ENCODE assay signal across 8 mouse cellular contexts in the genomic region with DNA sequence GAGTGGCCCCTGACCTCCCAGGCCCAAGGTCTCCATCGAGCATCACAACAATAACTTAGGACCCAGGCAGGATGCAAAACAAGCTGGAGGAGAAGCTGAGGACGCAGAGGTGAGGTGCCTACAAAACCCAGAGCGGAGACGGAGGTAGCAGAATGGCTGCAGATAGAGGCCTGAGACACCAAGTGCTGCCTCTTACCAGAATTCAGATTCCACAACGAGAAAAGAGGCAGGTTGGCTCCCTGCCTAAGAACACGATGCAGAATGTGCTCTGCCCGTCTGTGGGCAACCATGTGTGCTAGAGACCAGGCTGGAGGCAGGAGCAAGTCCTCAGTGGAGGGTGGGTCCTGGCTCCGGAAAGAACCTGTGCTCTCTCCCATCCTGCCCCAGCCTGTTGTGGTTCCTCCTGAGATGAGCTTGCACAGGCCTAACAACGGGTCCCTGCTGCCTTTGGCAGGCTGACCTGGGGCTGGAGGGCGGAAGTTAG. TPM values are rescaled to one million over a fixed set of nuclear protein-coding genes. Genes with fewer than 3 reads are reported as not detected.
A peak's percentile ranks its signal among the peaks of the same experiment; 100 is the strongest.
DNase-seq lines count a peak whose midpoint lies in the region; ATAC-seq and TF ChIP-seq lines count a peak whose summit lies in the region.

No protein-coding gene starts in this region.

- peak overlapping the region; percentile 95; the same call in 1 of the 2 replicates for H3K9ac ChIP-seq in lung, embryonic 15.5 days
- peak overlapping the region; percentile 77; the same call in 1 of the 2 replicates for H3K9ac ChIP-seq in heart, postnatal 0 days (replicated peaks; ENCODE audit: low read depth, low read length)
- peak overlapping the region; percentile 79; the same call in 1 of the 2 replicates for H3K9ac ChIP-seq in limb, embryonic 14.5 days (ENCODE audit: low read depth, low read length, severe bottlenecking)
- H3K9ac ChIP-seq in stomach, embryonic 14.5 days (replicated peaks; ENCODE audit: low read depth, low read length): peak overlapping the region; percentile 92; the same call in 1 of the 2 replicates

- ATAC-seq in lung, embryonic 15.5 days (ENCODE audit: borderline replicate concordance, extremely low read depth, low FRiP score, low TSS enrichment): no peak
- no peak for ATAC-seq in heart, postnatal 0 days (ENCODE audit: insufficient read depth, low read depth)
- no peak for ATAC-seq in limb, embryonic 14.5 days (ENCODE audit: low FRiP score, low read depth)
- ATAC-seq in stomach, embryonic 14.5 days (ENCODE audit: insufficient number of reproducible peaks, insufficient read depth, low FRiP score, low read depth): no peak

- 50% methylated on average over 10 of the region's 10 CpGs for WGBS in lung, embryonic 15.5 days
- WGBS in heart, postnatal 0 days: 46% methylated on average over 10 of the region's 10 CpGs
- 78% methylated on average over 10 of the region's 10 CpGs for WGBS in limb, embryonic 14.5 days
- 72% methylated on average over 10 of the region's 10 CpGs for WGBS in stomach, embryonic 14.5 days

- H3K27me3 ChIP-seq in lung, embryonic 15.5 days: no peaks in the 10 kb centered on the region
- no peaks in the 10 kb centered on the region for H3K27me3 ChIP-seq in heart, postnatal 0 days (ENCODE audit: control insufficient read depth, insufficient read depth, low read length)
- no peaks in the 10 kb centered on the region for H3K27me3 ChIP-seq in limb, embryonic 14.5 days (ENCODE audit: control insufficient read depth, insufficient read depth, low read length)
- H3K27me3 ChIP-seq in stomach, embryonic 14.5 days (ENCODE audit: control insufficient read depth, insufficient read depth, low read length): no peaks in the 10 kb centered on the region

- TF ChIP-seq EP300 in heart, postnatal 0 days (IDR thresholded peaks at IDR 0.05; ENCODE audit: low read depth): no peak

- TF ChIP-seq POLR2A in limb, embryonic 14.5 days (IDR thresholded peaks at IDR 0.05; ENCODE audit: borderline replicate concordance, extremely low read depth, insufficient read depth, insufficient read length): no peak

- H3K9me3 ChIP-seq in lung, embryonic 15.5 days: no peaks in the 10 kb centered on the region
- no peaks in the 10 kb centered on the region for H3K9me3 ChIP-seq in heart, postnatal 0 days (replicated peaks; ENCODE audit: control insufficient read depth, low read length)
- H3K9me3 ChIP-seq in limb, embryonic 14.5 days (ENCODE audit: control insufficient read depth, low read length): no peaks in the 10 kb centered on the region
- no peaks in the 10 kb centered on the region for H3K9me3 ChIP-seq in stomach, embryonic 14.5 days (ENCODE audit: control insufficient read depth, low read depth, low read length)

- peaks cover 45% of the 10 kb centered on the region for H3K4me1 ChIP-seq in lung, embryonic 15.5 days
- peaks cover 14% of the 10 kb centered on the region; the same call in 1 of the 2 replicates for H3K4me1 ChIP-seq in heart, postnatal 0 days (ENCODE audit: control insufficient read depth, insufficient read depth)
- H3K4me1 ChIP-seq in limb, embryonic 14.5 days (ENCODE audit: control insufficient read depth, insufficient read depth, low read length): peaks cover 26% of the 10 kb centered on the region
- peaks cover 28% of the 10 kb centered on the region for H3K4me1 ChIP-seq in stomach, embryonic 14.5 days (ENCODE audit: control insufficient read depth, insufficient read depth, low read length)

- H3K27ac ChIP-seq in lung, embryonic 15.5 days: peak overlapping the region; percentile 77
- peak overlapping the region; percentile 94 for H3K27ac ChIP-seq in heart, postnatal 0 days (ENCODE audit: low read depth)
- H3K27ac ChIP-seq in limb, embryonic 14.5 days (replicated peaks; ENCODE audit: low read depth, low read length): peak overlapping the region; percentile 61
- peak overlapping the region; percentile 78; the same call in 1 of the 2 replicates for H3K27ac ChIP-seq in stomach, embryonic 14.5 days (ENCODE audit: low read length)

- peak overlapping the region; percentile 87 for H3K4me3 ChIP-seq in lung, embryonic 15.5 days
- peak overlapping the region; percentile 82 for H3K4me3 ChIP-seq in heart, postnatal 0 days (ENCODE audit: low read depth, low read length)
- H3K4me3 ChIP-seq in limb, embryonic 14.5 days (replicated peaks; ENCODE audit: low read length): peak overlapping the region; percentile 88; the same call in 1 of the 2 replicates
- peak overlapping the region; percentile 2; the same call in 1 of the 2 replicates for H3K4me3 ChIP-seq in stomach, embryonic 14.5 days (ENCODE audit: low read depth, low read length)

- DNase-seq in lung, postnatal 14 days: no peak
- no peak for DNase-seq in heart, postnatal 0 days (ENCODE audit: low spot score)
- DNase-seq in limb, embryonic 14.5 days (ENCODE audit: low spot score): no peak
- no peak for DNase-seq in adrenal gland, postnatal 14 days
- DNase-seq in right cerebral cortex, adult 2 months (ENCODE audit: low spot score in 2 of 2): no peak
- no peak for DNase-seq in retina, postnatal 1 day

- H3K36me3 ChIP-seq in lung, embryonic 15.5 days: peaks cover 48% of the 10 kb centered on the region
- H3K36me3 ChIP-seq in heart, postnatal 0 days (replicated peaks; ENCODE audit: control insufficient read depth, insufficient read depth, low read length): peaks cover 57% of the 10 kb centered on the region
- peaks cover 69% of the 10 kb centered on the region for H3K36me3 ChIP-seq in limb, embryonic 14.5 days (ENCODE audit: control insufficient read depth, insufficient read depth, low read length)
- H3K36me3 ChIP-seq in stomach, embryonic 14.5 days (ENCODE audit: control insufficient read depth, insufficient read depth, low read length): peaks cover 55% of the 10 kb centered on the region

- peak overlapping the region; percentile 92 for H3K4me2 ChIP-seq in lung, embryonic 15.5 days
- H3K4me2 ChIP-seq in heart, postnatal 0 days (ENCODE audit: low read depth, low read length): peak overlapping the region; percentile 95
- peak overlapping the region; percentile 8; the same call in 1 of the 2 replicates for H3K4me2 ChIP-seq in limb, embryonic 14.5 days (replicated peaks; ENCODE audit: low read depth, low read length, severe bottlenecking)
- H3K4me2 ChIP-seq in stomach, embryonic 14.5 days (replicated peaks; ENCODE audit: low read depth, low read length): peak overlapping the region; percentile 98

- TF ChIP-seq CTCF in heart, postnatal 0 days (IDR thresholded peaks at IDR 0.05; ENCODE audit: low read depth): no peak

RNA-seq across cellular contexts. Expression of a gene that starts 4.2 kb away (rescaled TPM):
- 18.2 and 20.9 TPM in 2 replicates for polyA plus RNA-seq in lung, embryonic 15.5 days (2015; fragmentation: Nextera tagmentation; extraction: Ambion mirVana)
- total RNA-seq in heart, postnatal 0 days (2014; rRNA removed; ENCODE audit: low replicate concordance): 27.0 and 35.9 TPM in 2 replicates
- polyA plus RNA-seq in heart, postnatal 0 days (2015; fragmentation: Nextera tagmentation; extraction: Ambion mirVana): 6.1 and 6.7 TPM in 2 replicates
- polyA plus RNA-seq in limb, embryonic 14.5 days (2012; rRNA removed): 101 and 160 TPM in 2 replicates
- polyA plus RNA-seq in limb, embryonic 14.5 days (2014; fragmentation: Nextera tagmentation; extraction: Ambion mirVana): 31.8 and 32.3 TPM in 2 replicates
- 29.8 and 32.1 TPM in 2 replicates for polyA plus RNA-seq in stomach, embryonic 14.5 days (2014; fragmentation: Nextera tagmentation; extraction: Ambion mirVana)
- 75.1 and 78.4 TPM in 2 replicates for total RNA-seq in adrenal gland, postnatal 14 days (2021)

RNA-seq across cellular contexts. Expression of a gene that starts 4.4 kb away (rescaled TPM):
- 44.1 and 45.2 TPM in 2 replicates for polyA plus RNA-seq in lung, embryonic 15.5 days (2015; fragmentation: Nextera tagmentation; extraction: Ambion mirVana)
- total RNA-seq in heart, postnatal 0 days (2014; rRNA removed; ENCODE audit: low replicate concordance): 43.5 and 51.5 TPM in 2 replicates
- 16.3 and 17.0 TPM in 2 replicates for polyA plus RNA-seq in heart, postnatal 0 days (2015; fragmentation: Nextera tagmentation; extraction: Ambion mirVana)
- polyA plus RNA-seq in limb, embryonic 14.5 days (2012; rRNA removed): 30.1 and 38.9 TPM in 2 replicates
- polyA plus RNA-seq in limb, embryonic 14.5 days (2014; fragmentation: Nextera tagmentation; extraction: Ambion mirVana): 19.0 and 20.7 TPM in 2 replicates
- 20.0 and 21.5 TPM in 2 replicates for polyA plus RNA-seq in stomach, embryonic 14.5 days (2014; fragmentation: Nextera tagmentation; extraction: Ambion mirVana)
- 50.4 and 51.2 TPM in 2 replicates for total RNA-seq in adrenal gland, postnatal 14 days (2021)

RNA-seq across cellular contexts. Expression of a gene that starts 11.2 kb away (rescaled TPM):
- polyA plus RNA-seq in lung, embryonic 15.5 days (2015; fragmentation: Nextera tagmentation; extraction: Ambion mirVana): 0.69 TPM in 1 of 2 replicates, not detected in the other
- total RNA-seq in heart, postnatal 0 days (2014; rRNA removed; ENCODE audit: low replicate concordance): not detected in 2 replicates
- polyA plus RNA-seq in heart, postnatal 0 days (2015; fragmentation: Nextera tagmentation; extraction: Ambion mirVana): 0.30 and 0.34 TPM in 2 replicates
- polyA plus RNA-seq in limb, embryonic 14.5 days (2012; rRNA removed): 0.41 and 0.63 TPM in 2 replicates
- 0.65 and 0.81 TPM in 2 replicates for polyA plus RNA-seq in limb, embryonic 14.5 days (2014; fragmentation: Nextera tagmentation; extraction: Ambion mirVana)
- 0.62 and 0.84 TPM in 2 replicates for polyA plus RNA-seq in stomach, embryonic 14.5 days (2014; fragmentation: Nextera tagmentation; extraction: Ambion mirVana)
- not detected in 2 replicates for total RNA-seq in adrenal gland, postnatal 14 days (2021)

RNA-seq across cellular contexts. Expression of a gene that starts 29.4 kb away (rescaled TPM):
- polyA plus RNA-seq in lung, embryonic 15.5 days (2015; fragmentation: Nextera tagmentation; extraction: Ambion mirVana): 44.7 and 48.0 TPM in 2 replicates
- total RNA-seq in heart, postnatal 0 days (2014; rRNA removed; ENCODE audit: low replicate concordance): 33.2 and 37.8 TPM in 2 replicates
- 12.3 and 14.0 TPM in 2 replicates for polyA plus RNA-seq in heart, postnatal 0 days (2015; fragmentation: Nextera tagmentation; extraction: Ambion mirVana)
- 62.5 and 86.0 TPM in 2 replicates for polyA plus RNA-seq in limb, embryonic 14.5 days (2012; rRNA removed)
- 27.9 and 29.1 TPM in 2 replicates for polyA plus RNA-seq in limb, embryonic 14.5 days (2014; fragmentation: Nextera tagmentation; extraction: Ambion mirVana)
- 15.2 and 19.4 TPM in 2 replicates for polyA plus RNA-seq in stomach, embryonic 14.5 days (2014; fragmentation: Nextera tagmentation; extraction: Ambion mirVana)
- total RNA-seq in adrenal gland, postnatal 14 days (2021): 56.4 and 64.0 TPM in 2 replicates

RNA-seq across cellular contexts. Expression of a gene that starts 33.2 kb away (rescaled TPM):
- polyA plus RNA-seq in lung, embryonic 15.5 days (2015; fragmentation: Nextera tagmentation; extraction: Ambion mirVana): 23.6 and 24.5 TPM in 2 replicates
- 113 and 118 TPM in 2 replicates for total RNA-seq in heart, postnatal 0 days (2014; rRNA removed; ENCODE audit: low replicate concordance)
- 86.5 and 111 TPM in 2 replicates for polyA plus RNA-seq in heart, postnatal 0 days (2015; fragmentation: Nextera tagmentation; extraction: Ambion mirVana)
- 51.0 and 51.1 TPM in 2 replicates for polyA plus RNA-seq in limb, embryonic 14.5 days (2012; rRNA removed)
- 20.0 and 25.4 TPM in 2 replicates for polyA plus RNA-seq in limb, embryonic 14.5 days (2014; fragmentation: Nextera tagmentation; extraction: Ambion mirVana)
- 36.7 and 37.4 TPM in 2 replicates for polyA plus RNA-seq in stomach, embryonic 14.5 days (2014; fragmentation: Nextera tagmentation; extraction: Ambion mirVana)
- total RNA-seq in adrenal gland, postnatal 14 days (2021): 29.1 and 29.3 TPM in 2 replicates

Comparison
In these comparisons a context has a peak if more than half of its experiments do, and no peak if none do; other contexts are left out.
1. H3K4me2 ChIP-seq: peak in every context shown above with its lines; median percentile 98 in stomach, embryonic 14.5 days; 95 in heart, postnatal 0 days; 92 in lung, embryonic 15.5 days; 8 in limb, embryonic 14.5 days.
2. H3K4me3 ChIP-seq: peak in every context shown above with its lines; median percentile 88 in limb, embryonic 14.5 days; 87 in lung, embryonic 15.5 days; 82 in heart, postnatal 0 days; 2 in stomach, embryonic 14.5 days.